Mouse (Mus musculus) hindbrain, embryonic 15.5 days (tissue): ENCODE measurements around the gene Epop. TPM values are rescaled to one million over a fixed set of nuclear protein-coding genes. Genes with fewer than 3 reads are reported as not detected.
A peak's percentile ranks its signal among the peaks of the same experiment; 100 is the strongest.

ENCODE experiments used
- ATAC-seq: fragments of 200-750 bp; cut with Nextera tagmentation; 2 replicates; pipeline ENCODE4 v1.8.0; 2017; ENCODE audit warnings: low read depth, moderate number of reproducible peaks, moderate TSS enrichment; ENCODE audit not compliant: low FRiP score
- H3K27ac ChIP-seq: fragments of 300-500 bp; sonication (generic); replicated peaks from 2 replicates; pipeline ENCODE4 v1.5.1; 2015; ENCODE audit warnings: mild to moderate bottlenecking, inconsistent platforms
- H3K27me3 ChIP-seq: fragments of 300-500 bp; sonication (generic); 2 replicates; pipeline ENCODE4 v1.6.1; 2015; ENCODE audit warnings: control low read depth, inconsistent platforms
- H3K36me3 ChIP-seq: fragments of 300-500 bp; sonication (generic); 2 replicates; pipeline ENCODE4 v1.6.1; 2015; ENCODE audit warnings: control low read depth, inconsistent platforms
- H3K4me1 ChIP-seq: fragments of 300-500 bp; sonication (generic); replicated peaks from 2 replicates; pipeline ENCODE4 v1.6.1; 2015; ENCODE audit warnings: control low read depth, inconsistent platforms
- H3K4me2 ChIP-seq: fragments of 300-500 bp; sonication (generic); 2 replicates; pipeline ENCODE4 v1.6.1; 2015; ENCODE audit warnings: moderate library complexity, mild to moderate bottlenecking, inconsistent platforms
- H3K4me3 ChIP-seq: fragments of 300-500 bp; sonication (generic); 2 replicates; pipeline ENCODE4 v1.5.1; 2015; ENCODE audit warnings: mild to moderate bottlenecking, inconsistent platforms
- H3K9ac ChIP-seq: fragments of 300-500 bp; sonication (generic); 2 replicates; pipeline ENCODE4 v1.6.1; 2015; ENCODE audit warnings: inconsistent platforms
- H3K9me3 ChIP-seq: fragments of 300-500 bp; sonication (generic); 2 replicates; pipeline ENCODE4 v1.6.1; 2016; ENCODE audit warnings: control low read depth, inconsistent platforms
- WGBS: fragments of 180-500 bp; shearing (Covaris S2); methylation state at CpG from one replicate; pipeline ENCODE4 v1.1.7; 2015; 5-methylcytosine and 5-hydroxymethylcytosine counted together
- microRNA-seq: library from miRNA; unstranded; fragments of <30 nt; microRNA quantifications from one replicate; pipeline ENCODE4, GENCODE M21; 2016
- polyA plus RNA-seq: library from polyadenylated mRNA; unstranded; fragments of >200 nt; fragmentation: Nextera tagmentation; extraction: Ambion mirVana; gene quantifications from 2 replicates; pipeline ENCODE4 v1.2.1, GENCODE M21; 2015

Gene Epop
- polyA plus RNA-seq, 1 experiment from 2014 or later = 3.0 TPM

DNA sequence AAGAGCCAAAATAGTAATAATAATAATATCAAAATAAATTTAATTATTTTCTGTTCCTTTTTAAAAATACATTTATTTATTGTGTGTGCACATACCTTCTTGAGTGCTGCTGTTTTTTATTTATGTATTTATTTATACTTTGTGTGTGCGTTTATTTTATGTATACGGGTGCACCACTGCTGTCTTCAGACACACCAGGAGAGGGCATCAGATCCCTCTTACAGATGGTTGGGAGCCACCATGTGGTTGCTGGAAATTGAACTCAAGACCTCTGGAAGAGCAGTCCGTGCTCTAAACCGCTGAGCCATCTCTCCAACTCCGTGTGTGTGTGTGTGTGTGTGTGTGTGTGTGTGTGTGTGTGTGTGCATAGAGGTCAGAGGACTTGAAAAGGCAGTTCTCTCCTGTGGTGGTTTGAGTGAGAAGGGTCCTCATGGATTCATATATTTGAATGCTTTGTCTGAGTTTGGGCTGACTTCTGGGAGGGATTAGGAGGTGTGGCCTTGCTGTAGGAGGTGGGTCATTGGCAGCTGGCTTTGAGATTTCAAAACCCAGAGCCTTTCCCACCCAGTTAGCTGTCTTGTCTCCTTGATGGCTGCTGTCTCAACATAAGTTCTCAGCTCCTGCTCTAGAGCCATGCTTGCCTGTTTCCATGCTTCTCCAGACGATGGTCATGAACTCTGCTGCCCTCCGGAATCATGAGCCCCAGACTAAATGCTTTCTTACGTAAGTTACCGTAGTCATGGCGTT is 31.4 kb downstream of the Epop start:
- no peaks in the 10 kb centered on the region for H3K4me1 ChIP-seq
- no peaks in the 10 kb centered on the region for H3K9me3 ChIP-seq
- no peaks in the 10 kb centered on the region for H3K36me3 ChIP-seq
- H3K4me3 ChIP-seq = no peak overlapping the region
- H3K27ac ChIP-seq = no peak overlapping the region
- no peak for ATAC-seq
- WGBS = 81% methylated on average over 10 of the region's 10 CpGs
- no peaks in the 10 kb centered on the region for H3K27me3 ChIP-seq
- H3K9ac ChIP-seq = no peak overlapping the region
- H3K4me2 ChIP-seq = no peak overlapping the region

DNA sequence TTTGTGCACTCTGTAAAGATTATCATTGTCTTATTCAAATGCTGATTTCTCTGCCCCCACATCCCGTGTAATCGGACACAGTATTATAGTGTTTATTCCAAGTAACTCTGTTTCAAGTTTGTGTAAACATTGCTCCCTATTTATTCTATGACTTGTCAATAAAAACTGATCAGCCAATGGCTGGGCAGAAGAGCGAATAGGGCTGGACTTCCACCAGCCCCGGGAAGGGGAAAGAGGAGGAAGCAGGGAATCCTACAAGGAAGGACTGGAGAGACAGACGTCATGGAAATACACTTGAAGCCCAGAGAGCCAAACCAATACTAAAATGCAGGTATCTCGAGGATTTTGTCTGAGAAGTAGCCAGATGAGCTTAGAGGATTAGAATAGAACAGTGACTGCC is 35.4 kb downstream of the Epop start:
- no peak overlapping the region for H3K27ac ChIP-seq

DNA sequence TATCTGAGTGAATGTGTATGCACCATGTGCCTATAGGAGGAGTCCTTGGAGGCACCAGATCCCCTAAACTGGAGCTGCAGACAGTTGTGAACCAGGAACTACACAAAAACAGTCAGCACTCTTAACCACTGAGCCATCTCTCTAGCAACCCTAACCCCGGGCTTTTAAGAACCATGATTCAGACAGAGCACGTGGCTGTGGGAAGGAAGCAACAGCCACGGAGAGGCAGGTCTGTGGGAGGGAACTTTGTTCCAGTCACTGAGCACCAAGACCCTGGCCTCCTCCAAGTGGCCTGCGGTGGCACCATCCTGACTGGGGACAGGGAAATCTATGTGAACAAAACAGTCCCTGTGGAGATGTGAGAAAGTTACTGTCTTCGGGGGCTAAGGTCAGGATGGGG is 37.6 kb downstream of the Epop start:
- no peak overlapping the region for H3K4me3 ChIP-seq
- 32% methylated on average over 5 of the region's 5 CpGs for WGBS
- H3K9ac ChIP-seq = no peak overlapping the region
- no peak overlapping the region for H3K27ac ChIP-seq
- no peaks in the 10 kb centered on the region for H3K36me3 ChIP-seq
- H3K27me3 ChIP-seq = no peaks in the 10 kb centered on the region
- no peaks in the 10 kb centered on the region for H3K9me3 ChIP-seq
- no peak for ATAC-seq
- H3K4me2 ChIP-seq = no peak overlapping the region
- H3K4me1 ChIP-seq = peaks cover 6% of the 10 kb centered on the region

More for the DNA sequence above, 35.4 kb downstream of the Epop start:
- no peaks in the 10 kb centered on the region for H3K9me3 ChIP-seq
- no peak for ATAC-seq
- H3K4me1 ChIP-seq = peaks cover 6% of the 10 kb centered on the region
- no peak overlapping the region for H3K9ac ChIP-seq
- no peak overlapping the region for H3K4me3 ChIP-seq
- H3K27me3 ChIP-seq = no peaks in the 10 kb centered on the region
- no peaks in the 10 kb centered on the region for H3K36me3 ChIP-seq
- H3K4me2 ChIP-seq = no peak overlapping the region
- 49% methylated on average over 6 of the region's 6 CpGs for WGBS

DNA sequence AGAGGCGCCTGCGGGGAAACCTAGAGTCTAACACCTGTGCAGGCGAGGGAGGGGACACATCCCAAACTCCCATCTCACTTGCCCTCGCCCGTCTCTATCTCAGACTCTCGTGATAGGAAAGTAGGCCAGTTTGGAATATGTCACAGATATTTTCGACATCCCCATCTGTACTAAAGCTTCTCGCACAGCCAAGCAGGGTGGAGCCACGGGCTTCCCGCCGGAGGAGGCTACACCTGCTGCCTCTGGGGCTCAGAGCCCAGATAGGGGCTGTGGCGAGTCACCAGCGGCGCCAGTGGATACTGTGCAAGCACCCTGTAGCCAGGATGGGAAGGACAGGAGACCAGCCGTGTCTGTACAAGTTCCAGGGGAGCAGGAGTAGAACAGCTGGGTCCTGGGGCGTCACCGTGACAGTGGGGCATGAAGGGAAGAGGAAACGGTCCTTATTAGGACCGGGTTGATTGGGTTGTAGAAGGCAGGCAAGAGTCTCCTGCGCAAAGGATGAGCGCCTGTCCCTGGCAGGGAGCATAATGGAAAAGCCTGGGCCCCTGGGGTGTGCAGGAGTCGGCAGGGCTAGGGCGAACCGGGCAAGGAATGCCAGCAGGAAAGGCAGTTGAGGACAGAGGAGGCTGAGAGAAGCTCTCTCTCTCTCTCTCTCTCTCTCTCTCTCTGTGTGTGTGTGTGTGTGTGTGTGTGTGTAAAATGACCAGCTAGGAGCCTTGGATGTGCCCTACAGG is 39.1 kb downstream of the Epop start:
- Histone ChIP-seq H3K27ac (no peak overlapping the region), H3K4me3 (no peak overlapping the region), H3K27me3 (no peaks in the 10 kb centered on the region), H3K9me3 (no peaks in the 10 kb centered on the region), H3K9ac (no peak overlapping the region), H3K36me3 (no peaks in the 10 kb centered on the region), H3K4me1 (peaks cover 6% of the 10 kb centered on the region), H3K4me2 (peak overlapping the region; percentile 14)
- 29% methylated on average over 24 of the region's 24 CpGs for WGBS
- no peak for ATAC-seq

DNA sequence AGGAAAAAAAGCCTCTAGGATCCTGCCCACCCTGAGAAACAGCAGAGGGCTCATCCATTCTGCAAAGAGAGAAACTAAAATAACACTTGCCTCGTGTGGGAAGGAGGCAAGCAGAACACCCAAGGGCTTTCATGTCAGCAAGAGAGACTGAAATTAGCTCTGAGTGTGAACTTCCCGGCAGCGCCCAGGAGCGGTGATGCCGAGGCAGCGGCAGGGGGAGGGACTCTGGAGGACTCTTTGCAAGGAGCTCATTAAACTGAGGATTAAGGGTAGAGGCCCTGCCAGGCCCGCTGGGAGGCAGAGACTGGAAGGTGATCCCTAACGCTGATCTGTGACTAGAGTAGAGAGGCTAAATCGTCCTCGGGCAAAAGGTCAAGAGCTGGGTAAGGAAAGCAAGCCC is 40.3 kb downstream of the Epop start:
- H3K27ac ChIP-seq = no peak overlapping the region
- H3K36me3 ChIP-seq = no peaks in the 10 kb centered on the region
- H3K4me3 ChIP-seq = no peak overlapping the region
- H3K27me3 ChIP-seq = no peaks in the 10 kb centered on the region
- H3K4me2 ChIP-seq = no peak overlapping the region
- WGBS = 6% methylated on average over 10 of the region's 10 CpGs
- H3K9ac ChIP-seq = no peak overlapping the region
- no peaks in the 10 kb centered on the region for H3K9me3 ChIP-seq
- peaks cover 6% of the 10 kb centered on the region for H3K4me1 ChIP-seq
- ATAC-seq = no peak

DNA sequence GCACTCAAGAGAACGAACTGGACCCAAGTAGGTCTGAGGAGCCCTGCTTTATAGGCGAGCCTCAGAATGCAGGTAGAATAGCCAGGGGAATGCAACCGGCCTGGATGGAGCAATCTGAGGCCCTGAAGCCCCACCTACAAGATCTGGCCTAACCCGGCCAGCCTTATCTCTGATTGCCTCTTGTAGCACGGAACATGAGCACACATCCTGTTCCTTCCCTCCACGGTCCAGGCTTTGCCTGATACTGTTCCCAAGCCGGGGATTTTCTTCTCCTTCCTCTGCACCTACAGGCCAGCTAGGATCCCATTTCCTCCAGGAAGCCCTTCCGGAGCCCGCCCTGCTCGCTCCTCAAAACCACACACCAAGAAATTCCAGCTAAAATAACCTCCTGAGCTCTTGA is 43.6 kb downstream of the Epop start:
- no peaks in the 10 kb centered on the region for H3K27me3 ChIP-seq
- no peak overlapping the region for H3K9ac ChIP-seq
- no peaks in the 10 kb centered on the region for H3K9me3 ChIP-seq
- H3K27ac ChIP-seq = no peak overlapping the region
- WGBS = 84% methylated on average over 10 of the region's 10 CpGs
- H3K4me1 ChIP-seq = peaks cover 6% of the 10 kb centered on the region
- H3K4me3 ChIP-seq = no peak overlapping the region
- H3K36me3 ChIP-seq = no peaks in the 10 kb centered on the region
- no peak overlapping the region for H3K4me2 ChIP-seq
- no peak for ATAC-seq

DNA sequence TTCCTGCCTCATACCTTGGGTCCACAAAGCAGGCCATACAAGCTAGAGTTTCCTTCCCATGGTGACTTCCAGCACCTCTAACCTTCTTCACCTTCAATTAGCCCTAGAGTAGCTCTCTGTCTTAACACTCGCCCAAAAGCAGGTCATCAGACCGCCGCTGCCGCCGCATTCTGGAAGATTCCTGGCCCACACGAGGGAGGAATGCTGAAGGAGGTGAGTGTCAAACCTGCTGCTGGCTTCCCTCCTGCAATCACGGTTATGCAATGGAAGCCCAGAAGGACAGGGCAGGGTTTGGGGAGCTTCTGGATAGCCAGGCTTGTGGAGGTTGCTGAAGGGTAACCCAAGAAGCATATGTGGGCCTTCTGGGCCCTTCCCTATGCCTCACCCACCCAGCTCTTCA is 45.0 kb downstream of the Epop start:
- Histone ChIP-seq H3K4me2 (no peak overlapping the region), H3K36me3 (no peaks in the 10 kb centered on the region), H3K9ac (no peak overlapping the region), H3K4me1 (no peaks in the 10 kb centered on the region; the same call in 1 of the 2 replicates), H3K9me3 (no peaks in the 10 kb centered on the region), H3K27me3 (no peaks in the 10 kb centered on the region), H3K27ac (no peak overlapping the region), H3K4me3 (no peak overlapping the region)
- no peak for ATAC-seq
- 75% methylated on average over 7 of the region's 7 CpGs for WGBS

DNA sequence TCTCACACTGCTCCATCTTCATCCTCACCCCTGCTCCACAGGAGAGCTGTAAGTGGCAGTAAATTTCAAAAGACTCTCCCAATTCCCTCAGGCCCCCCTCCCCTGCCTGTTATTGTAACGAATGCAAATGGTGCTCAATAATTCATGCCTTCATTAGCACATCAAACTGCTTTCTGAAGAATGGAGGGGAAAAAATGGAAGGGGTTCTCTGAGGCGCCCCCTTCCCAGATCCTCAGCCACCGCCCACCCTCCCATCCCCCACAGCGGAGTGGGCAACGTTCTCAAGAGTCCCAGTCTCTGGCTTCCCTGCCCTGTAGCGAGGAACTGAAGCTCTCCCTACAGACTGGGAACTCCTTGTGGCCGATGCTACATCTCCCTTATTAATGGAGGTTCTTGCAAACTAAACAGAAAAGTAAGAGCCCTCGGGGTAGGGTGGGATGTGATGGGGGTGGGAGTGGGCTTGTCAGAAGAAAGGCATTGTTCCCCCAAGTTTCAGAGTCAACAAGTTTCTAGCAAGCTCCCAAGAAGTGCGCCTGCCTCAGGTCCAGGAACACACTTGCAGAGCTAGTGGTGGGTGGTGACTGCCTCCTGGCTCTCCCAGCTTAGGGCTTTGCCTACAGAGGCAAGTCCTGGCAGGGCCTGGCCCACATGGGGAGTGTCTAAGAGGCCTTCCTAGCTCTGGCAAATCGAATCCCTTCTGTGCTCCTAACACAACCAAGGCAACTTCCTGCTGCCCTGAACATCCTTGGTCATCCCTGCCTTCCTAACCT is 50.2 kb downstream of the Epop start:
- WGBS = 11% methylated on average over 10 of the region's 10 CpGs
- Histone ChIP-seq H3K4me3 (no peak overlapping the region), H3K4me1 (peaks cover 12% of the 10 kb centered on the region), H3K27me3 (no peaks in the 10 kb centered on the region), H3K9me3 (no peaks in the 10 kb centered on the region), H3K4me2 (no peak overlapping the region), H3K27ac (no peak overlapping the region), H3K36me3 (no peaks in the 10 kb centered on the region), H3K9ac (no peak overlapping the region)
- no peak for ATAC-seq

DNA sequence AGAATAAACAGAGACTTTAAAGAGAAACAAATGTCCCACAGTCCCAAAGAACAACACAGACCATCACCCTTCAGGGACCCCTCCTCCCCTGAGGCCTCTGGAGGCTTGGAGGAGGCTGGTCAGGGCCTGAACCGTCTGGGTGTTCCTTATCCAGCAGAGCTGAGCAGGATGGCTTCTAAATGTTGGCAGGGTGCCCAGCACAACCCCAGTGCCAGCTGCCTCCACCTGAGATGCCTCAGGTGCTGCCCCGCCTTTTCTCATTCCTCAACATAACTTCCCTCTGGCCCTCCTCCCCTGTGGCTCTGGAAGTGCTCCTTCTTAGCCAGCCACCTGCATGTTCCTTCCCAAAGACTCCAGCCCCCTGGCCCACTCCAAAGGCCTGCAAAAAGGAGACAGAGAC is 51.2 kb downstream of the Epop start:
- H3K4me3 ChIP-seq = no peak overlapping the region
- H3K27ac ChIP-seq = no peak overlapping the region
- H3K4me2 ChIP-seq = no peak overlapping the region
- no peaks in the 10 kb centered on the region for H3K36me3 ChIP-seq
- WGBS = 38% methylated on average over 2 of the region's 2 CpGs
- peaks cover 21% of the 10 kb centered on the region for H3K4me1 ChIP-seq
- no peak for ATAC-seq
- no peak overlapping the region for H3K9ac ChIP-seq
- H3K27me3 ChIP-seq = no peaks in the 10 kb centered on the region
- H3K9me3 ChIP-seq = no peaks in the 10 kb centered on the region

Small RNA genes within 50 kb of the gene (microRNA-seq; reads per million reads assigned to microRNA genes)
- gene Gm24158 = not detected
- not detected for gene Mir6927

Other genes starting within 250 kb of the Epop start
- 9.9 and 10.1 TPM in 2 replicates for gene Arhgap23, start 214.2 kb downstream of the Epop start, polyA plus RNA-seq
- gene 4933428G20Rik, start 129.4 kb downstream of the Epop start, polyA plus RNA-seq = 1.2 and 1.3 TPM in 2 replicates
- gene Srcin1, start 53.5 kb downstream of the Epop start, polyA plus RNA-seq = 11.9 TPM in 2 replicates
- gene Mllt6, start 33.7 kb upstream of the Epop start, polyA plus RNA-seq = 3.4 and 3.5 TPM in 2 replicates
- gene Cisd3, start 56.1 kb upstream of the Epop start, polyA plus RNA-seq = 33.2 and 37.0 TPM in 2 replicates
- gene Pcgf2, start 70.8 kb upstream of the Epop start, polyA plus RNA-seq = 18.9 and 19.5 TPM in 2 replicates
- gene Psmb3, start 73.7 kb upstream of the Epop start, polyA plus RNA-seq = 416 and 449 TPM in 2 replicates
- 4.0 and 4.2 TPM in 2 replicates for gene Pip4k2b, start 115.0 kb upstream of the Epop start, polyA plus RNA-seq
- 14.9 and 16.2 TPM in 2 replicates for gene Cwc25, start 136.9 kb upstream of the Epop start, polyA plus RNA-seq
- 0.26 and 0.28 TPM in 2 replicates for gene 1700001P01Rik, start 146.2 kb upstream of the Epop start, polyA plus RNA-seq
- gene Rpl23, start 152.7 kb upstream of the Epop start, polyA plus RNA-seq = 296 and 312 TPM in 2 replicates
- gene Lasp1, start 169.3 kb upstream of the Epop start, polyA plus RNA-seq = 152 and 173 TPM in 2 replicates
- gene B230217C12Rik, start 211.1 kb upstream of the Epop start, polyA plus RNA-seq = 32.4 and 38.8 TPM in 2 replicates